Mouse (Mus musculus): ENCODE measurements at regions not wholly inside any gene's neighbourhood (a gene's known extent, or its start where the extent isn't known, plus 50 kb on each side); places are given as distances from the start of the nearest gene placed in this dataset.

DNA sequence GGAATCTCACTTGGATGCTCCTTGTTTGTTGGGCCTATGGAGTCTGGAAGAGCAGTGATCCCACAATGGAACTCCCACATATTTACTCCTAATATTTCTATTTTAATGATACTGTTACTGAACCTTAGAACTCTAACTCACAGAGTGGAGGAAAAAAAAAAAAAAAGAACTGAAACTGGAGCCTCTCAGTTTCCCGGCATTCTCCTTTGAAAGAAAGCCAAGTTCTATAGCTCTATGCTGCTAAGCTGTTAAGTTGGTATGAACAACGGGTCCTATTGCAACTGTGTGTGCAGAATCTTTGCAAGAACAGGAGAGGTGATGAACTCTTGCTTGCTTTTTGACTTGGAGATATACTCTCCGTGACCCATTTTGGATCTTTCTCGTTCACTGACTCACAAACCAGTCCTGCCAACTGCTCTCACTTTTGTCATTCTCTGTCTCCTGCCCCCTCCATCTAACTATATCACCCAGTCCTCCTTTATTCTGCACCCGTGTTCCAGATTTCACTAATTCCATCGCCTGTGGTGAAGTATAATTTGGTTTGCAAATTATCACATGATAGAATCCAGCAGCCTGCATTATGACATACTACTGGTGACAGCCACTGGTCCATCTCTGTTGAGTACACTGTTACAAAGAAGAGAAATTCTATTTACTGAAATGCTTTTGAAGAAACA, 92.6 kb upstream of the Ctsc start:
- H3K27me3 ChIP-seq = no peaks in the 10 kb centered on the region
- H3K9ac ChIP-seq = no peak overlapping the region
- ATAC-seq = no peak
- no peak overlapping the region for H3K4me3 ChIP-seq
- no peaks in the 10 kb centered on the region for H3K4me1 ChIP-seq
- H3K4me2 ChIP-seq = no peak overlapping the region
- no peaks in the 10 kb centered on the region for H3K9me3 ChIP-seq (replicated peaks)
- 67% methylated on average over 6 of the region's 6 CpGs for WGBS
- no peaks in the 10 kb centered on the region for H3K36me3 ChIP-seq (ENCODE audit: poor library complexity, severe bottlenecking)
- H3K27ac ChIP-seq = no peak overlapping the region

GRCm38 (mm10) chr7:88187555-88187954, 90.3 kb upstream of the Ctsc start:
- H3K9ac ChIP-seq = no peak overlapping the region
- no peak overlapping the region for H3K4me3 ChIP-seq
- H3K4me1 ChIP-seq = no peaks in the 10 kb centered on the region
- H3K36me3 ChIP-seq (ENCODE audit: poor library complexity, severe bottlenecking) = no peaks in the 10 kb centered on the region
- WGBS = 70% methylated on average over 2 of the region's 2 CpGs
- no peak overlapping the region for H3K27ac ChIP-seq
- no peak overlapping the region for H3K4me2 ChIP-seq
- ATAC-seq = peak; percentile 77
- H3K9me3 ChIP-seq (replicated peaks) = no peaks in the 10 kb centered on the region
- no peaks in the 10 kb centered on the region for H3K27me3 ChIP-seq

DNA sequence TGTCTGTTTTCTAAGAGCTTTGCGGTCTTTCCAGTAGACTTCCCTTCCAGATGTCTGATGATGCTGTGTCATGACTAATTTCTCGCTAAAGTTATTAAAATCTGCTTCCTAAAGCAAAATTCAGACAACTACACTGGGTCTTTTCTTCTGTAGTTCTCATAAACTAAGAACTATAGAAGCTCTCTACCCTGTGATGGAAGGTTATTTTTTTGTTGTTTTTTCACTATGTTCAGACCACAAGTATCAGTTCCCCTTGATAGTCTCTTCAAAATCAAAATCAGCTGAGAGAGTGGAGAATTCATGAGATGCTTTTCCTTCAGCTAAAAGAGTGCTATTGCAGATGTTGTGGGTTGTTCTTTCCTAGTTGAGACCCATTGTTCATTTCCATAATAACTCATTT, 85.1 kb upstream of the Ctsc start:
- H3K27ac ChIP-seq = no peak overlapping the region
- no peak for ATAC-seq
- H3K4me3 ChIP-seq = no peak overlapping the region
- H3K9ac ChIP-seq = no peak overlapping the region
- no peak overlapping the region for H3K4me2 ChIP-seq
- no peaks in the 10 kb centered on the region for H3K36me3 ChIP-seq (ENCODE audit: poor library complexity, severe bottlenecking)
- 88% methylated on average over 2 of the region's 2 CpGs for WGBS
- no peaks in the 10 kb centered on the region for H3K9me3 ChIP-seq (replicated peaks)
- no peaks in the 10 kb centered on the region for H3K4me1 ChIP-seq
- H3K27me3 ChIP-seq = no peaks in the 10 kb centered on the region

DNA sequence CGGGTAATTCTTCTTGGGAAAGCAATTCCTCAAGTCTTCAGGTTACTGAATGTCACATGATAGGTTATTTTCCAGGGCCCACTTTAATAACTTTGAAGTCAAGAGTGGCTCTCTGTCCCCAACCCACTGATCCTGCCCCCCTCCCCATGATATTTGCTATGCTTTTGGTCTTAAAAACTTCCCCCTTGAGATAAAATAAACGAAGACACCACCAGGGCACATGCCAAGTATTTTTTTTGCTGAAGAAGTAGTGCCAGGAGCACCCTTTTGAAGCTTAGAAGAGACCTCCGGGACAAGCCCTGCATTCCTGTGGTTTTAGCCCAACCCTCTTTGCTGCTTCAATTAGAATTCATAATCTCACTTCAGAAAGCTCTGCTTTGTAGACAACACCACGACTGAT, 78.8 kb upstream of the Ctsc start:
- no peaks in the 10 kb centered on the region for H3K27me3 ChIP-seq
- no peaks in the 10 kb centered on the region for H3K9me3 ChIP-seq (replicated peaks)
- 62% methylated on average over 4 of the region's 4 CpGs for WGBS
- no peaks in the 10 kb centered on the region for H3K4me1 ChIP-seq
- no peaks in the 10 kb centered on the region for H3K36me3 ChIP-seq (ENCODE audit: poor library complexity, severe bottlenecking)
- H3K27ac ChIP-seq = no peak overlapping the region
- no peak overlapping the region for H3K9ac ChIP-seq
- H3K4me3 ChIP-seq = no peak overlapping the region
- ATAC-seq = no peak
- no peak overlapping the region for H3K4me2 ChIP-seq

- no peaks in the 10 kb centered on the region for H3K9me3 ChIP-seq (replicated peaks)
- no peaks in the 10 kb centered on the region for H3K36me3 ChIP-seq (ENCODE audit: poor library complexity, severe bottlenecking)
- no peak overlapping the region for H3K4me2 ChIP-seq
- no peak for ATAC-seq
- H3K27me3 ChIP-seq = no peaks in the 10 kb centered on the region
- no peak overlapping the region for H3K9ac ChIP-seq
- WGBS = 88% methylated on average over 5 of the region's 5 CpGs
- H3K4me3 ChIP-seq = no peak overlapping the region
- no peaks in the 10 kb centered on the region for H3K4me1 ChIP-seq
- H3K27ac ChIP-seq = no peak overlapping the region
Measured at GRCm38 (mm10) chr7:88199929-88200538, 77.9 kb upstream of the Ctsc start.

DNA sequence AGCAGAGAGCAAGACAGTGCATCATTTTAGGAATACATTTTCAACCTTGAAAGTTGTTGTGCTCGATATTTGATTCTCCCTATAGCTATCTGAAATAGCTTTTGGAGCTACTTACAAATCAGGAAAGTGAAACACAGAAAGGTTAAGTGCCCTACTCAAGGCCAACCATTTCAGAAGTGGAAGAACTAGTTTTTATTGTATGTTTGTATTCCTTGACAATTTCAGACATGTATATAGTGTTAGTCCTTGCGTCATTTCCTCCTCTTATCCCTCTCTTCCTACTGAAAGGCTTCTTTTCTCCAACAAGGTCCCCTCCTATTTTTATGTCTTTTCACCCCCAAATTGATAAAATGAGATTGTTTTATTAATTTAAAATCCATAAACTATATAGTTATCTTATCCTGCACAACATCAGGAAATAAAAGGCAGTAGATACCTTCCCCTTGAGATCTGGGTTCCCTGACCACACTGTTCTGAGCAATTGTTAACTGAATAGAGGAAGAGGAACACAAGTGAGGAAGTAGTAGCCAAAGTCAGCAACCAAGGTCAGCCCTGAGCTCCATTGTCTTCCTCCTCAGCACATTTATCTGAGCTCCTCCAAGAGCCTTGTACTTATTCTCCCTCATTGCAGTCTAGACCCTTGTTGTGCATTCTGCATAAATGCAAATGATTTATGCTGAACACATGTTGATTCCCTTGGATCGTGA, 76.1 kb upstream of the Ctsc start:
- H3K27ac ChIP-seq = no peak overlapping the region
- no peak overlapping the region for H3K4me2 ChIP-seq
- ATAC-seq = no peak
- H3K27me3 ChIP-seq = no peaks in the 10 kb centered on the region
- no peak overlapping the region for H3K9ac ChIP-seq
- no peaks in the 10 kb centered on the region for H3K36me3 ChIP-seq (ENCODE audit: poor library complexity, severe bottlenecking)
- H3K4me3 ChIP-seq = no peak overlapping the region
- H3K9me3 ChIP-seq (replicated peaks) = no peaks in the 10 kb centered on the region
- peaks cover 5% of the 10 kb centered on the region for H3K4me1 ChIP-seq
- 93% methylated on average over 3 of the region's 3 CpGs for WGBS

- Histone ChIP-seq H3K9me3 (replicated peaks) (no peaks in the 10 kb centered on the region), H3K27ac (no peak overlapping the region; the same call in 1 of the 2 replicates), H3K4me3 (no peak overlapping the region), H3K4me1 (peaks cover 13% of the 10 kb centered on the region), H3K4me2 (no peak overlapping the region), H3K27me3 (no peaks in the 10 kb centered on the region), H3K36me3 (ENCODE audit: poor library complexity, severe bottlenecking) (no peaks in the 10 kb centered on the region), H3K9ac (no peak overlapping the region)
- ATAC-seq = peak; percentile 7; the same call in 1 of the 2 replicates
- WGBS = 37% methylated on average over 2 of the region's 2 CpGs
Measured at GRCm38 (mm10) chr7:88206223-88206827, 71.6 kb upstream of the Ctsc start.

DNA sequence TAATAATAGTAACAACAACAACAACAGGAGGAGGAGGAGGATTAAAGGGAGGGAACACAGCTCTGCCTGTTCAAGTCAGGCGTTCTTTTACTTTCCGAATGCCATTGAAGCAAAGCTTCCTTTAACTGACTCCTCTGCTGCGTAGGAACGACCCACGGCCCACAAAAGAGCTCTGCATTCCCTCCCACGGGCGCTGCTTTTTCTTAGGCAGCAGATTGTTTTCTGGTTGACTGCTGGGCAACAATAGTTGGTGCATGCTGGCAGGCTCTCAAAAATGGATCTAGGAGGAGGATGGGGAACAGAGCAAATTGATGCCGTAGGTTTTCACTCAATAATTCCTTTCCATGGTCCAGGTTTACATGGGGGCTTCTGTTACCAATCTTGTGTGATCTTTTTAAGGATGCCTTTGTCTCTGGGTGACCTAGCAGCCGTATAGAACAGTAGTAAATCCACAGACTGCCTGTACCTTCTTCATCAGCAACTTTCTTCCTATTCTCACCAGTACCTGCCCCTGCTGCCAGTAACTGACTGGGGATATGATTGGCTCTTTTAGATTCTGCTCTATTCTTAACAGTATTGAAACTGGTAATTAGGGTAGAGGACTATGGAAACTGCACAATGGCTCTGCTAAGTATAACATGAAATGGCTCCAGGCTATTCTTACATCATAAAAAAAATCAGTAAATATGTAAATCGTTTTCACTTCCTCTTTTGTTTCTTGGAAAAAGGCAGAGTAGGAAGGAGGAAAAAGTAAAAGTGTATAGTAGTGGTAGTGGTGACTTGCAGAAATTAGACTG, 70.8 kb upstream of the Ctsc start:
- Histone ChIP-seq H3K4me1 (peaks cover 13% of the 10 kb centered on the region), H3K9ac (peak overlapping the region; percentile 34; the same call in 1 of the 2 replicates), H3K4me3 (no peak overlapping the region), H3K9me3 (replicated peaks) (no peaks in the 10 kb centered on the region), H3K36me3 (ENCODE audit: poor library complexity, severe bottlenecking) (no peaks in the 10 kb centered on the region), H3K27me3 (no peaks in the 10 kb centered on the region), H3K4me2 (peak overlapping the region; percentile 36), H3K27ac (peak overlapping the region; percentile 49; the same call in 1 of the 2 replicates)
- ATAC-seq = peak; percentile 85
- 4% methylated on average over 10 of the region's 10 CpGs for WGBS

DNA sequence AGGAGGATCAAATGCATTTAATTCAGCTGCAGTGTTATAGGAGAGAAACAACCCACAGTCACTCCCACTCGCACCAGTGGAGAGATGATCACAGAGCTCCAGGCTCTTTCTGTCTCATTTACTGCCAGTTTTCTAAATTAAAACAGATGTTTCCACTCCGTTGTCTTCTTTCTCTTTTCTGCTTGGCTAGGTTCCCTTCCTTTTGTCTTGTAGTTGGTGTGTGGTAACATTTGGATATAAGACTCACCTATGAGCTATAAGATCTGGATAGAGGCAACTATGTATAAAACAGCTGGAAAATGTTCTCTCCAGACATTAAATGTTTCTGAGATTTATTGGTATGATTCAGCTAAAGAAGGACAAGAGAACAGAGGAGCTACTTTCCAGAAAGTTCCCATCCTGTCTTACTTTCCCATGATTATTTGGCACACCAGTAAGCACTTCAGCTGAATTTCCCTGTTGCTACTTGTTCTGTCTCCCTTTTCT, 63.1 kb upstream of the Ctsc start:
- Histone ChIP-seq H3K27me3 (no peaks in the 10 kb centered on the region), H3K4me1 (no peaks in the 10 kb centered on the region), H3K9ac (no peak overlapping the region), H3K27ac (no peak overlapping the region), H3K9me3 (replicated peaks) (no peaks in the 10 kb centered on the region), H3K36me3 (ENCODE audit: poor library complexity, severe bottlenecking) (no peaks in the 10 kb centered on the region), H3K4me2 (no peak overlapping the region), H3K4me3 (no peak overlapping the region)
- no peak for ATAC-seq
- WGBS = 69% methylated on average over 2 of the region's 2 CpGs

GRCm38 (mm10) chr7:88215425-88215824, 62.5 kb upstream of the Ctsc start:
- no peak for ATAC-seq
- Histone ChIP-seq H3K4me3 (no peak overlapping the region), H3K36me3 (ENCODE audit: poor library complexity, severe bottlenecking) (no peaks in the 10 kb centered on the region), H3K27ac (no peak overlapping the region), H3K4me1 (no peaks in the 10 kb centered on the region), H3K4me2 (no peak overlapping the region), H3K9ac (no peak overlapping the region), H3K9me3 (replicated peaks) (no peaks in the 10 kb centered on the region), H3K27me3 (no peaks in the 10 kb centered on the region)
- WGBS = 89% methylated on average over 1 of the region's 1 CpGs

DNA sequence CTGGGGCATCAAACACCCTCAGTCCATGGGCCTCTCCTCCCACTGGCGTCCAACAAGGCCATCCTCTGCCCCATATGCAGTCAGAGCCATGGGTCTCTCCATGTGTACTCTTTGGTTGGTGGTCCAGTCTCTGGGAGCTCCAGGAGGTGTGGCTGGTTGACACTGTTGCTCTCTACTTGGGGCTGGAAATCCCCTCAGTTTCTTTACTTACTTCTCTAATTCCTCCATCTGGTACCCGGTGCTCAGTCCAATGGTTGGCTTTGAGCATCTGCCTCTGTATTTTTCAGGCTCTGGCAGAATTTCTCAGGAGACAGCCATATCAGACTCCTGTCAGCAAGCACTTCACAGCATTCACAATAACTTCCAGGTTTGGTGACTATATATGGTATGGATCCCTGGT, 55.7 kb upstream of the Ctsc start:
- Histone ChIP-seq H3K9ac (no peak overlapping the region), H3K27me3 (no peaks in the 10 kb centered on the region), H3K4me1 (no peaks in the 10 kb centered on the region), H3K27ac (no peak overlapping the region), H3K36me3 (ENCODE audit: poor library complexity, severe bottlenecking) (no peaks in the 10 kb centered on the region), H3K4me2 (no peak overlapping the region), H3K9me3 (replicated peaks) (no peaks in the 10 kb centered on the region), H3K4me3 (no peak overlapping the region)
- 82% methylated on average over 2 of the region's 2 CpGs for WGBS
- ATAC-seq = no peak

Measured in forebrain, embryonic 13.5 days (tissue).